In genomic region chr5:108448785-108449668, GRCm38 (mm10) we compare ENCODE assay signal across 8 mouse cellular contexts. TPM values are rescaled to one million over a fixed set of nuclear protein-coding genes. Genes with fewer than 3 reads are reported as not detected.
A peak's percentile ranks its signal among the peaks of the same experiment; 100 is the strongest.
DNase-seq lines count a peak whose midpoint lies in the region; ATAC-seq and TF ChIP-seq lines count a peak whose summit lies in the region.

Gene Mfsd7a, minus strand, starts transcription at chr5:108448891.

- DNase-seq in adipocyte (ENCODE audit: low spot score): peak; percentile 73
- DNase-seq in gastrocnemius, postnatal 25 days: peak; percentile 66
- peak; percentile 28 for DNase-seq in hindbrain, postnatal 0 days (ENCODE audit: low spot score)
- DNase-seq in liver, embryonic 14.5 days (ENCODE audit: low read depth in 3 of 3, low spot score in 3 of 3): peak; percentile 42 to 48 (median 46)
- peak; percentile 59 for DNase-seq in neural tube, embryonic 10.5 days (ENCODE audit: extremely low spot score, low spot score)
- DNase-seq in cerebellum, adult 9-10 months: no peak
- no peak for DNase-seq in left cerebral cortex, adult 11 months (ENCODE audit: low spot score)

- no peaks in the 10 kb centered on the region for H3K4me1 ChIP-seq in cortical plate, adult 2 months (ENCODE audit: control insufficient read depth, insufficient read depth, low read length)
- H3K4me1 ChIP-seq in hindbrain, postnatal 0 days (ENCODE audit: insufficient read depth, low read length): no peaks in the 10 kb centered on the region
- peaks cover 8 to 22% of the 10 kb centered on the region in 2 experiments; a peak in 3 of 4 replicates for H3K4me1 ChIP-seq in liver, embryonic 14.5 days (replicated peaks; ENCODE audit: control insufficient read depth in 2 of 2, insufficient read depth in 2 of 2, low read length in 1 of 2)

- H3K27ac ChIP-seq in cortical plate, adult 2 months (ENCODE audit: insufficient read depth, low read length): no peak within 1 kb of the TSS
- H3K27ac ChIP-seq in hindbrain, postnatal 0 days: no peak within 1 kb of the TSS
- no peak within 1 kb of the TSS for H3K27ac ChIP-seq in liver, embryonic 14.5 days

- no peaks in the 10 kb centered on the region for H3K36me3 ChIP-seq in hindbrain, postnatal 0 days (ENCODE audit: insufficient read depth, low read length)
- H3K36me3 ChIP-seq in liver, embryonic 14.5 days (replicated peaks; ENCODE audit: control insufficient read depth, insufficient read depth, low read depth): no peaks in the 10 kb centered on the region

- no peak for TF ChIP-seq EP300 in liver, embryonic 14.5 days (IDR thresholded peaks at IDR 0.05; ENCODE audit: low read depth)

- peak within 1 kb of the TSS; percentile 58 for H3K4me2 ChIP-seq in hindbrain, postnatal 0 days (ENCODE audit: low read depth, low read length)
- peak within 1 kb of the TSS; percentile 70 for H3K4me2 ChIP-seq in liver, embryonic 14.5 days (ENCODE audit: low read depth)

- ATAC-seq in hindbrain, postnatal 0 days: peak; percentile 78; the same call in 1 of the 2 replicates
- peak; percentile 77 for ATAC-seq in liver, embryonic 14.5 days (ENCODE audit: insufficient read depth)

- no peak for TF ChIP-seq POLR2A in cortical plate, adult 2 months (IDR thresholded peaks at IDR 0.05; ENCODE audit: extremely low read depth, insufficient read depth, low read length)

- H3K9ac ChIP-seq in hindbrain, postnatal 0 days (replicated peaks; ENCODE audit: low read length): 0 out of 2 replicates have a peak within 1 kb of the TSS, but pooled peaks have one; percentile 17
- H3K9ac ChIP-seq in liver, embryonic 14.5 days (replicated peaks): peak within 1 kb of the TSS; percentile 16; the same call in 1 of the 2 replicates

- H3K4me3 ChIP-seq in cortical plate, adult 2 months (ENCODE audit: insufficient read depth, low read length): peak within 1 kb of the TSS; percentile 16; the same call in 1 of the 2 replicates
- H3K4me3 ChIP-seq in hindbrain, postnatal 0 days (ENCODE audit: low read length): peak within 1 kb of the TSS; percentile 31
- H3K4me3 ChIP-seq in liver, embryonic 14.5 days (ENCODE audit: insufficient read depth in 1 of 2, low read depth in 2 of 2, low read length in 2 of 2): peak within 1 kb of the TSS; percentile 40 to 52

- WGBS in hindbrain, postnatal 0 days: 14% methylated on average over 24 of the region's 24 CpGs
- WGBS in liver, embryonic 14.5 days (ENCODE audit: insufficient replicate concordance): 15% methylated on average over 24 of the region's 24 CpGs

- no peaks in the 10 kb centered on the region for H3K9me3 ChIP-seq in hindbrain, postnatal 0 days (ENCODE audit: low read length)
- no peaks in the 10 kb centered on the region for H3K9me3 ChIP-seq in liver, embryonic 14.5 days (ENCODE audit: control insufficient read depth, low read length)

- no peaks in the 10 kb centered on the region for H3K27me3 ChIP-seq in hindbrain, postnatal 0 days (ENCODE audit: insufficient read depth, low read length)
- no peaks in the 10 kb centered on the region for H3K27me3 ChIP-seq in liver, embryonic 14.5 days (ENCODE audit: control insufficient read depth, insufficient read depth, low read length)

- no peak for TF ChIP-seq CTCF in cortical plate, adult 2 months (IDR thresholded peaks at IDR 0.05; ENCODE audit: extremely low read depth, insufficient read depth, low read length)
- no peak for TF ChIP-seq CTCF in hindbrain, postnatal 0 days (IDR thresholded peaks at IDR 0.05; ENCODE audit: low read depth)
- no peak for TF ChIP-seq CTCF in liver, embryonic 14.5 days (IDR thresholded peaks at IDR 0.05; ENCODE audit: low read depth)

RNA-seq across cellular contexts. Expression of gene Mfsd7a, which starts in this region (rescaled TPM):
- polyA plus RNA-seq in cortical plate, adult 2 months (2012; rRNA removed): 1.1 TPM in 2 replicates
- total RNA-seq in gastrocnemius, postnatal 25 days (2021): under 1 TPM; 0.67 to 0.95 TPM
- total RNA-seq in hindbrain, postnatal 0 days (2014; rRNA removed): 0.11 and 0.52 TPM in 2 replicates
- polyA plus RNA-seq in hindbrain, postnatal 0 days (2015; fragmentation: Nextera tagmentation; extraction: Ambion mirVana): 0.15 TPM in 2 replicates
- 0.32 and 0.36 TPM in 2 replicates for polyA plus RNA-seq in liver, embryonic 14.5 days (2012; rRNA removed)
- polyA plus RNA-seq in liver, embryonic 14.5 days (2014; fragmentation: Nextera tagmentation; extraction: Ambion mirVana): 0.08 and 0.09 TPM in 2 replicates

Comparison
In these comparisons a context has a peak if more than half of its experiments do, and no peak if none do; other contexts are left out.
1. Peak in DNase-seq in gastrocnemius, postnatal 25 days; RNA of the gene not detected or under 1 TPM.
2. Peak in DNase-seq, ATAC-seq, H3K4me3 ChIP-seq, H3K9ac ChIP-seq and H3K4me2 ChIP-seq in hindbrain, postnatal 0 days; RNA of the gene not detected or under 1 TPM.
3. Peak in DNase-seq, ATAC-seq, H3K4me3 ChIP-seq, H3K9ac ChIP-seq and H3K4me2 ChIP-seq in liver, embryonic 14.5 days; RNA of the gene not detected or under 1 TPM.
4. DNase-seq: peak in adipocyte (single experiment) and neural tube, embryonic 10.5 days (single experiment); none in cerebellum, adult 9-10 months (single experiment) and left cerebral cortex, adult 11 months (single experiment).
5. Peak in every context shown above with its lines, with median percentiles within 50 percentile points of each other: H3K4me3 ChIP-seq.